Mouse (Mus musculus): ENCODE measurements around the gene Bag1.

The Bag1 gene

DNA sequence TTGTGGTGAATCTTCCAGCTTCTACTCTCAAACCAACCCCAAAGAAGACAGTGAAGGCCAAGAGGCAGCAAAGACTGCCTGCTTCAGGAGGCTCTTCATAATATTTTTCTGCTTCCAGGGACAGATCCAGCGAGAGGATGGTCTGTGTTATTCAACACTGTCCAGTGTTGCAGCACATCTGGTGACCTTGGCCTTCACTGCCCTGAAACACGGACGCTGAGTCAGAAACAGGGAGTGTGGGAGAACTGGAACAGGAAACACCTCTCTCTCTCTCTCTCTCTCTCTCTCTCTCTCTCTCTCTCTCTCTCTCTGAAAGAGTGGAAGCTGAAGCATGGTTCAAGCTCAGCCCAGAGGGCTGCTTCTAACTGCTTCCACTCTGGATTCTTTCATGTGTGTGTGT, 58.8 kb downstream of the Bag1 start:
- no peak for DNase-seq (ENCODE audit: low spot score)

DNA sequence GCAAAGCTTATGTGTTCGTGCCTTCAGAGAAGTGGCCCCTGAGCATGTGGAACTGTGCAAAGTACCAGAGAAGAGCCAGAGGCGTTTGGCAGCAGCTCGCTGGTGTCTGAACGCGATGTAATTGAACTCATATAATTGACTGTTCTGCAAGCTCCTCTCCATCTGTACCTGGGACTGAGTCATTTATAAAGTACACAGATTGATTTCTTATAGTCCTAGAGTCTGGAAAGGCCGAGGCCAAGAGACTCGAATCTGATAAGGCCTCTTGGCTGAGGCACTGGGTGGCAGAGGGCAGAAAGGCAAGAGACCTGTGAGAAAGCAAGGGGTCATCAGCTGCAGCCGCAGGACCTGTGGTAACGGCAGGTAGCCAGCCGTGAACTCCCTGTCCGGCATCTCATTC, 59.3 kb downstream of the Bag1 start:
- DNase-seq (ENCODE audit: low spot score) = no peak
